Mouse (Mus musculus): ENCODE measurements around the gene D10Wsu102e. TPM values are rescaled to one million over a fixed set of nuclear protein-coding genes. Genes with fewer than 3 reads are reported as not detected.

The D10Wsu102e gene
- under 1 TPM; 0.63 to 1.00 TPM for total RNA-seq (2021)
- long read RNA-seq, experiment 1, full-length matches to known transcripts = 13 of 19 reads
- long read RNA-seq, experiment 1, partial matches to known transcripts = 1 of 19 reads
- long read RNA-seq, experiment 1, other reads (novel, unspliced or antisense) = 5 of 19 reads
- long read RNA-seq, experiment 2, full-length matches to known transcripts = 5 of 6 reads
- long read RNA-seq, experiment 2, partial matches to known transcripts = 0 of 6 reads
- long read RNA-seq, experiment 2, other reads (novel, unspliced or antisense) = 1 of 6 reads

- DNase-seq = peak; percentile 98
Observed at GRCm38 (mm10) chr10:83359956-83360355, at the start of gene D10Wsu102e. D10Wsu102e (plus strand) TSS chr10:83360221.

GRCm38 (mm10) chr10:83310356-83310755, 49.7 kb upstream of the D10Wsu102e start:
- DNase-seq = no peak

GRCm38 (mm10) chr10:83313033-83313432, 47.0 kb upstream of the D10Wsu102e start:
- DNase-seq = no peak

- DNase-seq = no peak
Observed at GRCm38 (mm10) chr10:83320396-83320795, 39.6 kb upstream of the D10Wsu102e start.

- peak; percentile 42 for DNase-seq
Observed at GRCm38 (mm10) chr10:83320870-83321269, 39.2 kb upstream of the D10Wsu102e start.

GRCm38 (mm10) chr10:83321528-83321927, 38.5 kb upstream of the D10Wsu102e start:
- no peak for DNase-seq

- no peak for DNase-seq
Observed at GRCm38 (mm10) chr10:83322551-83323100, 37.4 kb upstream of the D10Wsu102e start.

- DNase-seq = no peak
Observed at GRCm38 (mm10) chr10:83324871-83325270, 35.1 kb upstream of the D10Wsu102e start.

- no peak for DNase-seq
Observed at GRCm38 (mm10) chr10:83325903-83326302, 34.1 kb upstream of the D10Wsu102e start.

- no peak for DNase-seq
Observed at GRCm38 (mm10) chr10:83326648-83327285, 33.3 kb upstream of the D10Wsu102e start.

GRCm38 (mm10) chr10:83328791-83329190, 31.2 kb upstream of the D10Wsu102e start:
- DNase-seq = no peak

GRCm38 (mm10) chr10:83330336-83330735, 29.7 kb upstream of the D10Wsu102e start:
- DNase-seq = no peak

- no peak for DNase-seq
Observed at GRCm38 (mm10) chr10:83331811-83332210, 28.2 kb upstream of the D10Wsu102e start.

GRCm38 (mm10) chr10:83332581-83332980, 27.4 kb upstream of the D10Wsu102e start:
- DNase-seq = no peak

GRCm38 (mm10) chr10:83336336-83336735, 23.7 kb upstream of the D10Wsu102e start:
- DNase-seq = no peak

- peak; percentile 79 for DNase-seq
Observed at GRCm38 (mm10) chr10:83337159-83337951, 22.7 kb upstream of the D10Wsu102e start, which contains the start of gene Slc41a2. Slc41a2 (minus strand) TSS chr10:83337882.

- no peak for DNase-seq
Observed at GRCm38 (mm10) chr10:83337971-83338598, 21.9 kb upstream of the D10Wsu102e start.

GRCm38 (mm10) chr10:83341226-83341625, 18.8 kb upstream of the D10Wsu102e start:
- DNase-seq = no peak

GRCm38 (mm10) chr10:83343171-83343570, 16.9 kb upstream of the D10Wsu102e start:
- peak; percentile 62 for DNase-seq

- no peak for DNase-seq
Observed at GRCm38 (mm10) chr10:83343828-83344685, 16.0 kb upstream of the D10Wsu102e start.

Data from adrenal gland, postnatal 10 days (tissue).